Mouse (Mus musculus): ENCODE measurements at regions not wholly inside any gene's neighbourhood (a gene's known extent, or its start where the extent isn't known, plus 50 kb on each side); places are given as distances from the start of the nearest gene placed in this dataset.
A peak's percentile ranks its signal among the peaks of the same experiment; 100 is the strongest.
"Not testable (repeated sequence)": the region's sequence is repeated elsewhere in the genome, so short reads cannot be mapped to it uniquely, and the experiment has no call there.

GRCm38 (mm10) chr13:99739420-99739819 is 161.5 kb downstream of the Cartpt start:
- DNase-seq (ENCODE audit: low spot score): no peak

- peak; percentile 9 for DNase-seq (ENCODE audit: low spot score)
Measured at GRCm38 (mm10) chr13:99737271-99737670, 163.6 kb downstream of the Cartpt start.

GRCm38 (mm10) chr13:99729145-99729544 is 171.7 kb downstream of the Cartpt start:
- DNase-seq (ENCODE audit: low spot score): no peak

- no peak for DNase-seq (ENCODE audit: low spot score)
Measured at GRCm38 (mm10) chr13:99724245-99724644, 176.6 kb downstream of the Cartpt start.

GRCm38 (mm10) chr13:99723237-99723981 is 177.5 kb downstream of the Cartpt start:
- DNase-seq (ENCODE audit: low spot score): no peak

- DNase-seq (ENCODE audit: low spot score): no peak
Measured at GRCm38 (mm10) chr13:99720566-99720965, 180.3 kb downstream of the Cartpt start.

GRCm38 (mm10) chr13:99696559-99696890 is 180.2 kb upstream of the Map1b start:
- no peak for DNase-seq (ENCODE audit: low spot score)

- no peak for DNase-seq (ENCODE audit: low spot score)
Measured at GRCm38 (mm10) chr13:99695874-99696558, 179.7 kb upstream of the Map1b start.

GRCm38 (mm10) chr13:99679934-99680333 is 163.6 kb upstream of the Map1b start:
- DNase-seq (ENCODE audit: low spot score): no peak

GRCm38 (mm10) chr13:99679430-99679829 is 163.1 kb upstream of the Map1b start:
- DNase-seq (ENCODE audit: low spot score): peak; percentile 40

GRCm38 (mm10) chr13:99676393-99676792 is 160.1 kb upstream of the Map1b start:
- no peak for DNase-seq (ENCODE audit: low spot score)

GRCm38 (mm10) chr13:99675951-99676350 is 159.6 kb upstream of the Map1b start:
- peak; percentile 19 for DNase-seq (ENCODE audit: low spot score)

GRCm38 (mm10) chr13:99672714-99673113 is 156.4 kb upstream of the Map1b start:
- DNase-seq (ENCODE audit: low spot score): no peak

- DNase-seq (ENCODE audit: low spot score): no peak
Measured at GRCm38 (mm10) chr13:99671747-99672146, 155.4 kb upstream of the Map1b start.

GRCm38 (mm10) chr13:99669987-99670534 is 153.7 kb upstream of the Map1b start:
- no peak for DNase-seq (ENCODE audit: low spot score)

GRCm38 (mm10) chr13:99668613-99669012 is 152.3 kb upstream of the Map1b start:
- no peak for DNase-seq (ENCODE audit: low spot score)

- no peak for DNase-seq (ENCODE audit: low spot score)
Measured at GRCm38 (mm10) chr13:99666086-99666485, 149.7 kb upstream of the Map1b start.

- not testable (repeated sequence) for DNase-seq (ENCODE audit: low spot score)
Measured at GRCm38 (mm10) chr13:99663422-99663821, 147.1 kb upstream of the Map1b start.

GRCm38 (mm10) chr13:99647661-99648204 is 131.4 kb upstream of the Map1b start:
- no peak for DNase-seq (ENCODE audit: low spot score)

GRCm38 (mm10) chr13:99644771-99645170 is 128.4 kb upstream of the Map1b start:
- DNase-seq (ENCODE audit: low spot score): no peak

- DNase-seq (ENCODE audit: low spot score): no peak
Measured at GRCm38 (mm10) chr13:99642811-99643210, 126.5 kb upstream of the Map1b start.

GRCm38 (mm10) chr13:99642301-99642700 is 126.0 kb upstream of the Map1b start:
- DNase-seq (ENCODE audit: low spot score): peak; percentile 37

All from heart, adult 8-10 months (tissue).